Mouse (Mus musculus): ENCODE data around the gene Zan.

The Zan gene

GRCm38 (mm10) chr5:137476964-137477363, at the start of gene Zan:
Zan (minus strand) TSS chr5:137477064.
- DNase-seq (ENCODE audit: inconsistent ontology term) = no peak

GRCm38 (mm10) chr5:137526192-137526936, 49.5 kb upstream of the Zan start:
- peak; percentile 62 for DNase-seq (ENCODE audit: inconsistent ontology term)

GRCm38 (mm10) chr5:137525511-137525910, 48.6 kb upstream of the Zan start:
- no peak for DNase-seq (ENCODE audit: inconsistent ontology term)

- DNase-seq (ENCODE audit: inconsistent ontology term) = no peak
These were observed 47.8 kb upstream of the Zan start for GRCm38 (mm10) chr5:137524671-137525070.

GRCm38 (mm10) chr5:137524251-137524515, 47.3 kb upstream of the Zan start:
- no peak for DNase-seq (ENCODE audit: inconsistent ontology term)

- DNase-seq (ENCODE audit: inconsistent ontology term) = no peak
These were observed 46.8 kb upstream of the Zan start for GRCm38 (mm10) chr5:137523396-137524250.

GRCm38 (mm10) chr5:137522711-137523110, 45.8 kb upstream of the Zan start:
- DNase-seq (ENCODE audit: inconsistent ontology term) = no peak

- no peak for DNase-seq (ENCODE audit: inconsistent ontology term)
These were observed 45.0 kb upstream of the Zan start for GRCm38 (mm10) chr5:137521861-137522260.

- no peak for DNase-seq (ENCODE audit: inconsistent ontology term)
These were observed 43.1 kb upstream of the Zan start for GRCm38 (mm10) chr5:137519691-137520550.

GRCm38 (mm10) chr5:137518436-137518835, 41.6 kb upstream of the Zan start, which contains the start of gene Gigyf1:
Gigyf1 (plus strand) TSS chr5:137518548.
- DNase-seq (ENCODE audit: inconsistent ontology term) = no peak

- no peak for DNase-seq (ENCODE audit: inconsistent ontology term)
These were observed 37.9 kb upstream of the Zan start for GRCm38 (mm10) chr5:137514811-137515210.

GRCm38 (mm10) chr5:137513951-137514721, 37.3 kb upstream of the Zan start:
- DNase-seq (ENCODE audit: inconsistent ontology term) = no peak

- DNase-seq (ENCODE audit: inconsistent ontology term) = no peak
These were observed 36.3 kb upstream of the Zan start for GRCm38 (mm10) chr5:137512847-137513794.

GRCm38 (mm10) chr5:137511706-137512105, 34.8 kb upstream of the Zan start:
- DNase-seq (ENCODE audit: inconsistent ontology term) = no peak

GRCm38 (mm10) chr5:137510573-137511390, 33.9 kb upstream of the Zan start:
- peak; percentile 43 for DNase-seq (ENCODE audit: inconsistent ontology term)

GRCm38 (mm10) chr5:137510014-137510501, 33.2 kb upstream of the Zan start:
- peak; percentile 65 for DNase-seq (ENCODE audit: inconsistent ontology term)

- no peak for DNase-seq (ENCODE audit: inconsistent ontology term)
These were observed 27.2 kb upstream of the Zan start for GRCm38 (mm10) chr5:137504041-137504440.

GRCm38 (mm10) chr5:137502667-137503110, 25.8 kb upstream of the Zan start:
- no peak for DNase-seq (ENCODE audit: inconsistent ontology term)
